Mouse (Mus musculus): ENCODE measurements around the gene Fbxl13.

The Fbxl13 gene

GRCm38 (mm10) chr5:21572764-21573416, 72.5 kb downstream of the Fbxl13 start:
- DNase-seq: no peak

DNA sequence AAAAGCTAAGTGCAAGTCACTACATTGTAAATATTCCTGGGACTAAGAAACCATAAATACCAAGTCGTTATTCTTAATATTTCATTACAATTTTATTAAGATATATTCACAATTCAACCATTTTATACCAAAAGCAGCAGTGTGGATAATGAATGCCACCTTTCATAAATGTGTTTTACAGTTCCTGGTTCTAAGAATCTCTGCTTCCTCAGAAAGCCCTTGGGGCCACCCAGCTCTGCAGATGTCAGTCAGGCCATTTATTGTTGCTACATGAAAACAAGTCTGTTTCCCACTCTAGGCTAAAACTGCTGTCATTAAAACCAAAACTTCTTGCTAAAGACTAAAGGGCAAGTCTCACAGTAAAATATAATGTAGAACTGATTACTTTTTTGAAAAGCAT, 77.7 kb downstream of the Fbxl13 start:
- DNase-seq: no peak

DNA sequence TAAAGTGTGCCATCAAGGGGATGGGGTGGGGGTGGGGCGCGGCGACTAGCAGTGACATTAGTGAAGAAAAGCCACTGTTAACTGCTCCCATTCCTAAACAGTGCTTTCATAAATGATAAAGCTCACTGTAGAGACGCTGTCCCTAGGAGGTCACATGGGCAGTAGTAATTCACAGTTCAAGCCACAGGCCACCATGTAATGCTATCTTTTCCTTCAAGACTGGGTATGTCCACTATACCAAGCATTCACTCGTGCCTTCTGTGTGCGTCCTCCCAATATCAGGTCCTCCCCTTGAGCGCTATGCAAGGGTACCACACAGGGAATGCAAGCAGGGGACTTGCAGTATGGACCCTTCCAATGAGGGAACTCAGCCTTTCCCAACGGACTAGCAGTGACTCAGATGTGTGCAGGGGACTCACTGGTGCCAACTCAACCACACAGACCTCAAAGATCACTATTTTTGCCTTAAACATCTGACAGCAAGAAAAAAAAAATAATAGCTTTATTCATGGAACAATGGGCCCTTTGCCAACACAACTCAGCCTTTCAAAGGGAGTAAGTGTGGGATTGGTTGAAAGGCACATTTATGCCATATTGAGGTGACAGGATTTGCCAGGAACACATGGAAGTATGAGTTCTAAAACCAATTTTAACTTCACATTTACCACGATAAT, 79.9 kb downstream of the Fbxl13 start:
- no peak for DNase-seq

- DNase-seq: no peak
Measured at GRCm38 (mm10) chr5:21563936-21564335, 81.5 kb downstream of the Fbxl13 start.

DNA sequence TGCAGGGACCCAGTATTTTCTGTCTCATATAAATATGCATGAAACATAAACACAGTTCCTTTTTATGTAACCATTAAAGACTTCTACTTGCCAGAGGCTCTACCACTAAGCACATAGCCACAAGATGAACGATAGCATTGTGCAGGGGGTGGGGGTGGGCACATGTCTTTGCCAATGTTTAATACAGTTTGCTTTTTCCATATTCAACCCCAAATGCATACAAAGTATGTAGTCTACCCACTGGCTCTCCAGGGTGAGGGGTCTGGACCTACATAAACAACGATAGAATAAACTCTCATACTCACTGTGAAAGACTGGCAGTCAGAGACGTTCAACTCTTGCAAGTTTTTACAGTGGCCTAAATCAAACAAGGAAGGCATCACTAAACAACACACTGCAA, 88.9 kb downstream of the Fbxl13 start:
- DNase-seq: no peak

DNA sequence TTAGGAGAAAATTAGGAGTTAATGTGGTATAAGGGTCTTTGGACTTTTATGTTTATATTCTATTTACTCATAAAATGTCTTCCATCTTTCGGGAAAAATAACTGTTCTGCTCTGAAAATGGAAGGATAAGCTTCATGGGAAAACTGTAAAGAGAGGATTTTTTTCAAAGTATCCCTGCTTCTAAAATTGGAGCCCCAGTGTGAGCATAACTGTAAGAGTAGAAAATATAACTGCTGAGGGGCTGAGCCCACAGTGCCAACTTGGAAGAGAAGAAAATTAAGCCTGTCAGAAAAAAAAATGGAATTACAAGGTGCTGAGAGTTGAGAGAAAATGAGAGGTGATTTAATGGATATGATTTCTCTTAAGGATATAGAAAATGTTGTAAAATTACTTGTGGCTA, 90.7 kb downstream of the Fbxl13 start:
- no peak for DNase-seq

DNA sequence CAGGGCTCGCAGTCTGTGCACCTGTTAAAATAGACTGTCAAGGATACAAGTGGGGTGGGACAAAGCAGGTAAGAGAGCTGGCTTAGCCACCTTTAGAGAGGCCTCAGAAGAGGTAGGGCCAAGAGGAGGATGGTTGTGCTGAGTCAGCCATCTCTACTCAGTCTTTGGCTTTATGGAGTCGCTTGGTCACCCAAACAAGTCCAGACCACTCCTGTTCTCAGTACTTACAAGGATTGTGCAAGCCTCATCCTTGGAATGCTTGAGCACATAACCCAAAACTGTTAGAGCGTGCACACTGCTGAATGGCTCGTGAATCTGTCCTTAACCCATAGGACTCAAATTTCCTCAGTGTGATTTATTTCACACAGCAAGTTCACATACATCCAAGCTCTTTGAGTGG, 91.7 kb downstream of the Fbxl13 start:
- DNase-seq: no peak

DNA sequence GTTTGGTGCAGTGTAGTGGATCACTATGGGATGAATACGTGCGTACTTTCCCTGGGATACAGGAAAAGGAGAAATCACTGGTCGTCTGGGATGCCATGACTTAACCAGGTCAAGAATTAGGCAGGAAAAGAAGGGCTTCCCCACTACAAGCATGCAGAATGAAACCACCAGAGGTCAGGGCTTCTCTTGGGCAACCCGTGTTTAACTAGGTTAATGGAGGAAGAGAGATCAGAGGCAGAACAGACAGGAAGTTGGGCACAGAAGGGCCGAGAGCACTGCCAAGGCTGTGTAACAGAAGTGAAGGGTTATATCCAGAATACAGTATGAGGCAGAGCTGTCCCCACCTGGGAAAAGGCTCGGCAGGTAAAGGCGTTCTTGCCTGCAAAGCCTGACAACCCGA, 98.4 kb downstream of the Fbxl13 start:
- no peak for DNase-seq

DNA sequence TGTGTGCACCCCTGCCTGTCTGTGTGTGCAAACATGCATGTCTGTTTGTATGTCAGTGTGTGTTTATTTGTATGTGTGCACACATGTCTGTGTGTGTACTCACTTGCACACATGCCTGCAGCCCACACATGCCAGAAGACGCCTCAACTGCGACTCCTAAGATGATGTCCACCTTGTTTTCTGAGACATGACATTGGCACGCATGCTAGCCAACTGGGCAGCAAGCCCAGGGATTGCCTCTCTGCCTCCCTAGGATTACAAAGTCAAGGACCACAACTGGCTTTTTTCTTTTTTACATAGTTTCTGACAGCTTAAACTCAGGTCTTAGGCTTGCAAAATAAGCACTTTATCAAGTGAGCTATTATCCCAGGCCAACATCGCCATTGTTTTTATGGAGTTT, 99.6 kb downstream of the Fbxl13 start:
- no peak for DNase-seq

GRCm38 (mm10) chr5:21545227-21545626, 100.2 kb downstream of the Fbxl13 start:
- DNase-seq: no peak

DNA sequence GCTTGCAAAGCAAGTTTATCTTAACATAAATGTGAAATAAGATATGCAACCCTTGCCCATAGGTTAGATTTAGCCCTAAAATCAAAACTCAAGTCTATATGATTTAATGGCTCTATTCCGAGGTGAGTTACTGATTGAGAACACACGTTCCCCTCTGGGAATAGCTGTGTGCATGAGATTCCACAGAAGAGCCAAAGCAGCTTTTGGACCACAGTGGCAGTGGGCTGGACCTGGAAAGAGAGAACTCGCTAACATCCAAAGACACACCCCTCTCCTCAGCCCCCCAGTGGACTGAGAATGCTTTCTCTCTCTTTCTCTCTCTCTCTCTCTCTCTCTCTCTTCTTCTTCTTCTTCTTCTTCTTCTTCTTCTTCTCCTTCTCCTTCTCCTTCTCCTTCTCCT, 100.6 kb downstream of the Fbxl13 start:
- no peak for DNase-seq

- DNase-seq: peak; percentile 12
Measured at GRCm38 (mm10) chr5:21543409-21544201, 101.8 kb downstream of the Fbxl13 start, which contains the start of gene Lrrc17. Gene Lrrc17 (plus strand): TSS chr5:21543559.

DNA sequence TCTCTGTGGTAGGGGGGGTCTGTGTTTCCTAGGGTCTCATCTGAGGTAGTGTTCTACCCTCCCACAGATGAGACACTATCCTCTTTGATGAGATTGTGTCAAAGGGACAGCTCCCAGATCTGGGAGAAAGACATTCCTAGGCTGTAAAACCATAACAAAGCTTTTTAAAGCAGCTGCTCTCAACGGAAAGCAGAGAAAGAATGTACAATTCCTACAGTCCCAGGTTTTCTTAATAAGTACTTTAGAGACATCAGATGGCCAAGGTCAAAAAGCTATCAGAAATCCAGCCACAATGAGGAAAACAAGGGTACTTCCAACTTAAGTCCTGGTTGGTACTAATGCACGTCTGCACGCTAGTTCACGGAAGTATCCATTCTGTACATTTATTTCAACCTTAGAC, 103.2 kb downstream of the Fbxl13 start:
- DNase-seq: no peak

GRCm38 (mm10) chr5:21532921-21533320, 112.5 kb downstream of the Fbxl13 start:
- no peak for DNase-seq

DNA sequence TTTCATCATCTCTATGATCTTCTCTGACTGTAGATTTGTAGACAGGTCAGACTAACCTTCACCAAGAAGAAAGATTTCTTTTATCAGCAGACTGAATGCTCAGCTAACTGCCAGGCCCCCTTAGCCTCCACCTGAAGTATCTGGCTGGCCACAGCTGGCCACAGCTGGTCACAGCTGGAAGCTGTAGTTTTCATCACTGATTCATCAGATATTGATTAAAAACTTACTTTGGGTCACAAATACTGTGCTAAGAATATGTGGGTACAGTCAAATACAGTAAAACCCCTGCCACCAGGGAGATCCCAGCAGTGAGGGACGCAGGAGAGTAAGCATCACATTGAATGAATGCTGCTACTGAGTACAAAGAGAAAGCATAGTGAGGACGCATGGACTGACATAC, 113.3 kb downstream of the Fbxl13 start:
- DNase-seq: no peak

DNA sequence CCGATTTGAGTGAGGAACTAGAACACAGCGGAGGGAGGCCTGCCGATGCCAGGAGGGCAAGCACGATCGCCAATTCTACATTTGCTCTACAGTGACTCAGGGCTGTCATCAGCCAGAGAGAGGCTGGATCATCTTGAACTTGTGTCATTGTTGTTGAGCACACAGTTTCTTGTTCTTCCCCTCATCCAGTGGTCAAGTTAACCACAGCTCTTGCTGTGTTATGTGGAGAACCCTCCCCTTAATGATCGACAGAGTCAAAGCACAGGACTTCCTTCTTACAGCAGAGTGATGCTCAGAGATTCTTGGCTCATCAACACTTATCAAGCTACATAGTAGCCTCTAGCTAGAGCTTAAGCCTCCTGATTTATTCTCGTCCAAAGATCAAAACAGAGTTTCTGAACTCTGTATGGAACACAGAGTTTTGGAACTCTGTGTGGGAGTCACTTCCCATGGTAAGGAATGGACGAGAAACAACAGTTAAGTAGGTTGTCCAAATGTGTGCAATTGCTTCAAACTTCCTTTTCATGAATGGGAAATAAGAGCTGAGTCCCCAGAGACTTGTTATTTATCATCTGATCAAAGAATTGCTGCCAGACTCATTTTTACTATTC, 116.2 kb downstream of the Fbxl13 start:
- DNase-seq: no peak

DNA sequence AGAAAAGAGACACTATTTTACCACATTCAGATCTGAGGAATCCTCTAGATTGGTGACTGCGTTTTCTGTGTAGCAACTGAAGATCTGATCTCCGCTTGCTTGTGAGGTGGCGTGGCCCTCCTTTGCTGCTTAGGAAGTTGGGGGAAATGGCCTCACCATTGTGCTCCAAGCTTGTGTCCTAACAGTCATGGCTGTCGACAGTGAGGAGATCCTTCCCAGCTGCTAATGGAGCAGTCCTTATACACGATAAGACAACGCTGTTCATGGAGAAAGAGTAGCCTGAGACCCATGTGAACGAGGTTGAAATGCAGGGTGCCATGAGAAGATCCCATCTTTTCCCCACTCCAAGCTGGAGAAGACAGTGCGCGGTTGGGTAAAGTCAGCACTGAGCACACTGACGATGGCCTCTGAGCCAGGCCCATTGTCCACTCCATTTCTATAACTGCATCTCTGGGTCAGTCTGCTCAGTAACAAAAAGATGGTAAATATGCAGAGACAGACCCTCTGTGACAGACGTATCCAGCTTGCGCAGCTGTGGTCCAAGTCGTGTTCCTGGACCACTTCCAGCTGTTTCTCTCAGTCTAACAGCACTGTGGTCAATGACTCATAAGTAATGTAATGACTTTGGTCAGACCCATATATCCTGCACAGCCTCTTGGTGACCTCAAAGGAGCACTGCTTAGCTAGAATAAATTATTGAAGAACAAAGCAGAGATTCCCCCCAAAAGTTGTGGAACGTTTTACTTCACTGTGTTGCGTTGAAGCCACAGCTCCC, 117.2 kb downstream of the Fbxl13 start:
- no peak for DNase-seq

DNA sequence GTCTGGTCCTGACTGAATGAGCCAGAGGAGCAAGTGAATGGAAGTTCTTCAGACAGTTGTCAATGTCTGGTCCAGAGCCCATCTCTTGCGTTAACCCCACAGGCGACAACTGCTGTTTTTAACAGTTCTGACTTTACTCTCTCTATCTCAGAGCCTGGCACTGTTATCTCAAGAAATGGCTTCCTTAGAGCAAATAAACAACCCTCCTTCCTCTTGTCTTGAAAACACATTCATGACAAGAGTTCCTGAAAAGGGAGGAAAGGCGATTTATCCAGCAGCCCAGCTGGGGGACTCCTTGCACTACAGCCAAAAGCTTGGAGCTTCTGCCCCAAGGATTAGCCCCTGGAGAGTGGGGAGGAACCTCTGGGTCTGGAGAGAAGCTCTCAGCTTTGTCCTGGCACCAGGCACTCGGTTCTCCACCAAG, 117.9 kb downstream of the Fbxl13 start:
- DNase-seq: no peak

GRCm38 (mm10) chr5:21526835-21527485, 118.5 kb downstream of the Fbxl13 start:
- DNase-seq: no peak

DNA sequence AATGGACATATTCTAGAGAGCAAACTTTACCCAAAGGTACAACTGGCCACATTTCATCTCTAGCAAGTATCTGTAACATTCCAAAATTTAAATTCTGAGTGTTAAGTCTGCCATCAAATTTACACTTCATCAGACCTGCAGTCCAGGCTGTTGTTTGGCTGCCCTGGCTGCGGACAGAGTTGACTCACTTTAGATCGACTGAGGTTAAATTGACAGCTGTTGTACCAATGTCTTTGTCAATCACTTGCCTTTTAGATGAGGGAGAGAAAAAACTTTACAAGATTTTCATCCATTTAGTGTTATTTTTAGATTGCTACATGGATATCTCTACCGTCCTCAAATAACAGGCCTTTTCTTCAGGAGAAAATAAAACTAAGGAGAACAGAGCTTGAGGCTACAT, 126.3 kb downstream of the Fbxl13 start:
- no peak for DNase-seq

GRCm38 (mm10) chr5:21518207-21518606, 127.2 kb downstream of the Fbxl13 start:
- DNase-seq: no peak

DNA sequence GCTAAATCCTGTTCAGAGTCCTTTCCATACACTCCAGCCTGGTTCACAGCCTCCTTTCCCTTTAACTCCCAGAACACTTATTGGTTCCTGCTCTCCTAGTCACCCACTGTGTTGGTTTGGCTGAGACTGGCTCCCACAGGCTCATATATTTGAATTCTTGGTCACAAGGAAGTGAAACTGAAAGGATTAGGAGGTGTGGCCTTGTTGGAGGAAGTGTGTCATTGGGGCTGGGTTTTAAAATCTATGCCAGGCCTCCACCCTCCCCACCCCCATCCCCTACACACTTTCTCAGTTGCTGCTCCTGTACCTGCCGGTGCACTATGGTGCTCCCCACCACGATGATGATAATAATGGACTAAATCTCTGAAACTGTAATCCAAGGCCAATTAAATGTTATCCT, 127.9 kb downstream of the Fbxl13 start:
- no peak for DNase-seq

Measured in retina, postnatal 1 day (tissue).